ENCODE assay signal across 26 mouse cellular contexts in genomic region chr3:87840858-87841257, GRCm38 (mm10). TPM values are rescaled to one million over a fixed set of nuclear protein-coding genes. Genes with fewer than 3 reads are reported as not detected.
"Had no signal": no experiment of that assay in that cellular context is flagged by ENCODE, and none has a peak within 500 bp of the region (broad histone marks: within the 10 kb centered on the region; RNA-seq: fewer than 3 reads in every experiment).

No protein-coding gene starts in this region.

- DNase-seq: cerebellum, adult 2 months; cerebellum, adult 8-10 months; cerebellum, adult 9-10 months; cerebellum, adult 9-11 months; cerebellum, postnatal 10 days; cerebellum, postnatal 14 days; cerebellum, postnatal 25 days; cerebellum, postnatal 36 days; embryo, embryonic 11 days; forebrain, postnatal 0 days; gastrocnemius, adult 2 months; gastrocnemius, postnatal 10 days; gastrocnemius, postnatal 14 days; gastrocnemius, postnatal 25 days; gastrocnemius, postnatal 36 days; heart, adult 11 months; heart, adult 18-20 months; heart, adult 2 months had no signal

- ATAC-seq: forebrain, embryonic 13.5 days; forebrain, embryonic 14.5 days; forebrain, embryonic 15.5 days; forebrain, embryonic 16.5 days; forebrain, postnatal 0 days had no signal

RNA-seq across cellular contexts. Expression of gene Sh2d2a, which starts 5.7 kb away (rescaled TPM):
- total RNA-seq: forebrain, postnatal 0 days; gastrocnemius, adult 18-20 months; gastrocnemius, adult 2 months; gastrocnemius, adult 8-10 months had no signal

RNA-seq across cellular contexts. Expression of gene Insrr, which starts 44.1 kb away (rescaled TPM):
- total RNA-seq: common myeloid progenitor, adult 5-6 weeks; gastrocnemius, adult 18-20 months; gastrocnemius, adult 2 months; gastrocnemius, adult 8-10 months; gastrocnemius, postnatal 36 days; granulocyte monocyte progenitor cell, adult 5-6 weeks had no signal

RNA-seq across cellular contexts. Expression of gene Ntrk1, which starts 45.9 kb away (rescaled TPM):
- total RNA-seq: common myeloid progenitor, adult 5-6 weeks; gastrocnemius, adult 18-20 months; gastrocnemius, adult 2 months; gastrocnemius, adult 8-10 months; gastrocnemius, postnatal 14 days; gastrocnemius, postnatal 36 days; granulocyte monocyte progenitor cell, adult 5-6 weeks had no signal
